Mouse (Mus musculus): ENCODE measurements around the gene Rars.

The Rars gene

DNA sequence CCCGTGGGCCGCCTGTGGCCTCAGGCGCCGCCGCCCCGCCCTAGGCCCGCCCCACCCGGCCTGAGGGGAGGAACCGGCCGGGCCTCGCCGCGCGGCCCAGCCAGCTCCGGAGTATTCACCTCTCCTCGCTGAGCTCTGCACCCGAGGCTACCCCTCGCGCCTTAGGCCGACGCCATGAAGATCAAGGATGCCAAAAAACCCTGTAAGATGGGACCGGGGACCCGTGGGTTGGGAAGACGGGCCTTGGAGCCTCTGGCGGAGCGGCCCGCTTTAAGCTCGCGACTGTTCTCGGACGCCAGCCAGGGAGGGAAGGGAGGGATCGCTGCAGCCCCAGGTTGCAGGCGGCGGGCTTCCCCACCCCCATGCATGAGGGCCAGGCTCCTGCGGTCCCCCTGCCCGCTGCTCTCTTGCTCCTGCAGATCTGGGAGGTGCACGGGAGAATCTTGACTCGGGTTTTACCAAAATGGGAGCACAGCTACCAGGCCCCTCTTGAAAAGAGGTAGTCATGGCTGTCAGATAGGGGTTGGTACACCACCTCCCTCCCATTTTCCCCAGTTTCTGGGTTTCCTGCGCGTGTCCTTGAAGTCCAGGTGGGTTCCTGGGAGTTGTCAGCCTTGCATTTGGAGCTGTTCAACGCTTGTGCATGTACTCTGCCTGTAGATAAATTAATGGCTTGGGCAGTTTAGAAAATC, 64.4 kb downstream of the Rars start:
- DNase-seq (ENCODE audit: extremely low spot score), result no peak

DNA sequence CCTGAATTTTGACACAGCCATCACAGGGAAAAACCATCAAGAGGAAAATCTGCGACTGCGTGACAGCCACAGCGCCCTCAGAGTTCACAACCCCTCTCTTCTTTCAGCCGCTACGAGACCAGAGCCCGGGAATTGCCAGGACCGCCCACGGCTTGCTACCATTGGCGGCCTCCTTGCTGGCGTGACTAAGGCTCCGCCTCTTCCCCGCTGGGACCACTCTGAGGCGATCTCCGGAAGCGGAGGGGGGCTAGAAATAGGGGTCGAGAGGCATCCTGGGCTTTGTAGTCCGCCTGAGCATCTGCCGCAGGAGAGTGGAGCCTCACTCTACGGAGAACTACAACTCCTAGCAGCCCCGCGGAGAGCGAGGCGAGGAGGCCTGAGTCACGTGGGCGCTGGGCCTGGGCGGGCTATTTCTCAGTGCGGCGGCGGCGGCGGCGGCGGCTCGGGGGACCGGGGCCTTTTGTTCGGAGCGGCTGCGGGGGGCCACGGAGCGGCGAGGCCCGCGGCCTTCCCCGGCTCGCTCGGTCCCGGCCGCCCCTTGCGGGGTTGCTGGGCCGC, 65.0 kb downstream of the Rars start, which contains the start of gene Pank3:
Gene Pank3, plus strand, starts transcription at position 297 of the 558 bp plus-strand sequence.
- peak; percentile 97 for DNase-seq (ENCODE audit: extremely low spot score)

DNA sequence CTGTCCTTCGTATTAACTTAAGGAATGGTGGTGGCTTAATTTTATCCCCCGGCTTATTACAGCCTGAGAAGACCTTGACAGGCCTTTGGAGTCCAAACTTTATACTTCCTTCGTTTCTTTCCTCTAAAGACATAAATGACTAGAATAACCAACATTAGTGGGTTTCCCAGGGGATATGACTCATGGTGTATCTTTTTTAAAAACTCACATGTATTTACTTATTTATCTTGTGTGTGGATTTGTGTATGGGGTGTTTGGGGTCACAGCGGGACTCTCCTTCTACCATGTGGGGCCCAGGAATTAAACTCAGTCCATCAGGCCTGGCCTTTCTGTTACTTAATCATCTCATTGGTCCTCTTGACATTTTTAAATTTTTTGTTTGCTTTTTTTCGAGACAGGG, 67.5 kb downstream of the Rars start:
- no peak for DNase-seq (ENCODE audit: extremely low spot score)

- DNase-seq (ENCODE audit: extremely low spot score), result no peak
Observed at GRCm38 (mm10) chr11:35760627-35761003, 73.7 kb downstream of the Rars start.

- no peak for DNase-seq (ENCODE audit: extremely low spot score)
Observed at GRCm38 (mm10) chr11:35760001-35760626, 74.2 kb downstream of the Rars start.

All from embryo, embryonic 9.5 days (tissue).